Mouse (Mus musculus) right cerebral cortex, postnatal 10 days (tissue): Measurements from ENCODE around the gene Astl.
"Not testable (repeated sequence)": the region's sequence is repeated elsewhere in the genome, so short reads cannot be mapped to it uniquely, and the experiment has no call there.

Experiments
- DNase-seq, 2 experiments: peaks; one replicate each; pipeline ENCODE4 v3.0.0; 2021; ENCODE audit warnings: low spot score in 2 of 2

The Astl gene

DNA sequence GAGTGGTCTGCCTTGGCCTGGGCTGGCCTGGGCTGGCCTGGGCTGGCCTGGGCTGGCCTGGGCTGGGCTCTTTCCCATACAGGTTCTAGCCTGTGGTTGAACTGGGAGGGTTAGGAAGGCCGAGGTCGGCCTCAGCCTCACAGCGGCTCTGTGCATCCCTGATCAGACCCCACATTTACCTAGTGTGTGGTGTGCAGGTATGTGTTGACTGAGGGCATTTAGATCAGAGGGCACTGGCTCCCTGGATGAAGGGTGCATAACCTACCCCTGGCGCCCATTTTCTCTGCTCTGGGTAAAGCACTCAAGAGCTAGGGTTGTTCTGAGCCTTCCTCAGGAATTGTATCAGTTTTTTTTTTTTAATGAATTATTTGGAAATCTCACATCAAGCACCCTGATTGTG lies at the start of gene Astl:
Gene Astl (plus strand): TSS at position 224 of the 400 bp plus-strand sequence.
- no peak for DNase-seq

DNA sequence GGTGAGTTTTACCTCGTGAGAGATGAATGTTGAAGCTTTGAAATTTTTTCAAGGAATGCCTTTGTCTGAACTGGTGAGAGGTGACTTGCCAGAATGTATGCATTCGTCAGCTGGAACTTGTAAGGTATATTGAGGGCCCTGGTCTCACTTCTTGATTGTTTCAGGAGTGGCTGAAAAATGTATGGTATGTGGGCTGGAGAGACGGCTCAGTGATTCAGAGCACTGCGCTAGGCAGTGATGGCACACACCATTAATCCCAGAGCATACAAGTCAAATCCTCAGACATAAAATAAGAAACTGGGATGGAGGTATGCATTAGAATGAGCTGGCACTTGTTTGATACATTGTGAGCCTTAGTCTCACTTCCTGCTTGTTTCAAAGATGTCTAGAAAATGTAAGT lies 46.2 kb upstream of the Astl start:
- DNase-seq = no peak

GRCm38 (mm10) chr2:127297001-127297805 lies 41.2 kb upstream of the Astl start:
- DNase-seq = no peak

GRCm38 (mm10) chr2:127298056-127298455 lies 40.4 kb upstream of the Astl start:
- no peak for DNase-seq

DNA sequence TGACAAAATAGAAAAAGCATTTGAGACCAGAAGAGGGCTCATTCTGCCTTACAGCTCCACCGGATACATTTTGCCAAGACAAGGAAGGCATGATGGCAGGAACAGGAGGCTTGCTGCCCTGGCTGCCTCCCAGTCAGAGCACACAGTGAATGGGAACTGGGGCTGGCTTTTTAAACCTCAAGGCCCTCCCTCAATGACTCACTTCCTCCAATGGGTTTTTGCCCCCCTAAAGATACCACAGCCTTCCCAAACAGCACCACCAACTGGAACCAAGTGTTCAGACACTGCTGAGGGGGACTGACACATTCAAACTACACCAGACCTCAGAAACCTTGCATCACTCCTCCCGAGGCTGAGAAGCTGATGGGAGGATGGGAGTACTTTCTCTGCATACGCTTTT lies 37.7 kb upstream of the Astl start:
- DNase-seq = no peak

DNA sequence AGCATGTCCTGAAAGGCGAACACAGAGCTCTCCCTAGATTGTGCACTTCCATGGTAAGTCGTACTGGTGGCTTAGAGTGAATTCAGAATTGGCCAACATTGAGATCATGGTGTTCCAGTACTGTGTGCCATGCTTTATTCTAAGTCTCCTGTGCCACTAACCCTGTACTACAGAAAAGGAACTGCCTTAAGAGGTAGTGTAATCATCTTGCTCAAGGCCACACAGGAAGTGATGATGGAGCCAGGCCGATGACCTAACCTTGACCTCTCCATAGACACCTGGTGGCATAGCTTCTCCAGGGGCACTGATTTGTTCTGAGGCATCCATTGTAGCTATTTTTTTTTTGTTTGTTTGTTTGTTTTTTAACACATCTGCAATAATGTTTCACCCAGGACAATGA lies 36.6 kb upstream of the Astl start:
- DNase-seq = no peak

GRCm38 (mm10) chr2:127304192-127304591 lies 34.2 kb upstream of the Astl start:
- not testable (repeated sequence) for DNase-seq

DNA sequence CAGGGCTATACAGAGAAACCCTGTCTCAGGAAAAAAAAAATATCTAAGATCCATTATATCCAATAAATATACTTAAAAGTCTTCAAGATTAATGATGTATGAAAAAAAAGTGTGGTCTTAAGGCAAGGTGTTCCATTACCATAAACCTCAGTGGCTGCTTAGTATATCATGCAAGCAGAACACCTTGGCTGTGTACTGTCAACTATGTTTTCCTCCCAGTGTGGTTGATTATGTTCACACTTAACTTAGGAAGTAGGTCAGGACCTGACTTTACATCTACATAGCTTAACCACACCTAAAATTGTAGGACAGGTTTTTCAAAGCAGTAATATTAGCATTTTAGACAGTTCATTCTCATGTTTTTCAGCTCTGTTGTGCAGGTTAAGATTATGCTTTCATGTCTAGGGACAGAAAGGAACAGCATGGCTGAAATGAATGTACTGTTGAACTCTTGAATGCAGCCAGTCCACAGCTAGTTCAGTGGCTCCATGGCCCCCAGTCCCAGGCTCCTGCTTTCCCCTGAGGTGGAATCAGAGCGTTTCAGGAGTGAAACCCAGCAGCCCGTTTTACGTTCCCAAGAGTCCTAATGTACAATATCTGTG lies 33.7 kb upstream of the Astl start:
- DNase-seq = no peak

DNA sequence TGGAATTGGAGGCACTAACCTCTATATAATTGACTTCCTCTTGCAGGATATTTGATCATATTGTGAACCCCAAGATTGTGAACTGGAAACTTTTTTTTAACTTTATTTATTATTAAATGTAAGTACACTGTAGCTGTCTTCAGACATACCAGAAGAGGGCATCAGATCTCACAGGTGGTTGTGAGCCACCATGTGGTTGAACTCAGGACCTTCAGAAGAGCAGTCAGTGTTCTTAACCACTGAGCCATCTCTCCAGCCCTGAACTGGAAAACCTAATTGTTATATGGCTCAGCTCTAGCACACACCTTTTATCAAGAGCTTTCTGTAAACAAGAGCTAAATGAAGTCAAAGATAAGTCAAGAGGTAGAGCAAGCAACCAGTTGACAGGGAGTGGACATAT lies 32.3 kb upstream of the Astl start:
- no peak for DNase-seq

- DNase-seq = no peak
Measured at GRCm38 (mm10) chr2:127307179-127307578, 31.3 kb upstream of the Astl start.

DNA sequence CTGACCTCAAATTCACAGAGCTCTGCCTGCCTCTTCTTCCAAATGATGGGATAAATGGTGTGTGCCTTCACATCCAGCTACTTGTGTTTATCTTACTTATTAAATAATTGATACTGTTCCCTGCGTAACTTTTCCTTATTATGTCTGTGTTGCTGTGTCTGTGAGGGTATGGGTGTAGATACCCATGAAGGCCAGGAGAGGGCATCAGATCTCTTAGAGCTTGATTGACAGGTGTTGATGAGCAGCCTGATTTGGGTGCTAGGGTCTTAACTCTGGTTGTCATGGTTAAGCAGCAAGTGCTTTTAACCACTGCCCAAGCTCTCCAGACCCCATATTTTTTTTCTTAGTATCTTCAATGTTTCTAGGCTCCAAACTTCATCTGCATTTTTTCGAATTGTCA lies 29.8 kb upstream of the Astl start:
- DNase-seq = no peak

GRCm38 (mm10) chr2:127310246-127310645 lies 28.2 kb upstream of the Astl start:
- no peak for DNase-seq

GRCm38 (mm10) chr2:127310685-127311084 lies 27.8 kb upstream of the Astl start:
- DNase-seq = no peak

DNA sequence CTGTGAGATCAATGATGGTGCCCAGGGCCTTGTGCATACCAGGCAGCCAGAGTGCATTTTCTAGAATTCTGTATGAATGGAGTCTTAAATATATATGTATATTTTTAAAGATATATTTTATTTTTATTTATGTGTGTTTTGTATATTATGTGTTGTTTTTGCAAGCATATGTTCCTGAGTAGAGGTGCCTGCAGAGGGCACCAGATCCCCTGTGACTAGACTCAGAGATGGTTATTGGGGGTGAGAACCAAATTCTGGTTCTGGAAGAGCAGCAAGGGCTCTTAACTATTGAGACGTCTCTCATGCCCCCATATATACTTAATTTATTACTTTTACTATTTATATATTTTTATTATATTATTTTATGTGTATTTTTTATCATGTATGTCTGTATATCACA lies 27.2 kb upstream of the Astl start:
- DNase-seq = no peak

DNA sequence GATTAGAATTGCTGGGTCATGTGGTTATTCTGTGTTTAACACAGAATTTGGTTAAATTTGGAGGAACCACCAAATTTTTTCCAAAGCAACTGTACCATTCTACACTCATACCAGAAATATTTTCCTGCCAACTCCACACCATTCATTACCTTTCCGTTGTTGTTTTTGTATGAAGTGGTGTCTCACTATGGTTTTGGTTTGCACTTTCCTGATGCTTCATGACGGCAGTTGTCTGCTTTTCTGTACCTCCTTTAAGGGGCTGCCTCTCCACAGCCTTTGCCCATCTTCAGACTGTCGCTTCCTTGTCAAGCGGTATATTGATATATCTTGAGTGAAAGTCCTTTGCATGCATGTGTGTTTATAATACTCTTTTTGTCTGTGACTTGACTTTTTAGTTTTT lies 25.6 kb upstream of the Astl start:
- DNase-seq = no peak

DNA sequence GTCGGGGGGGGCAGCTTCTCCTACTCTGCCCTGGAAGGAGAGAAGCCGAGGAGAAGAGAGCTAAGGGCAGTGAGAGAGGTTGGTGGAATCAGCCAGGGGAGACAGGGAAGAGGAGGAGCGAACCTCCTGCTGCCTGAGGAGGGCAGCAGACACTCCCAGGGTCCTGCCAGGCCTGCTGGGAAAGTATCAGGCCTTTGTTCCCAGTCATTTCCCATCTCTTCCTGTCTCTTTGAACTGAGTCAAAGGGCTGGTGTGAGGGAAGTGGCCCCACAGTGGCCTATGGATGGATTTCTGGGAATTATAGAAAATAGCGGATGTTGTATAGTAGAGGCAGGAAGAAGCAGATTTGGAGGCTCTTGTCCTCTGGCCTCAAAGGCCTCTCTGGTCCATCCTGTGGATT lies 24.6 kb upstream of the Astl start:
- DNase-seq = no peak

GRCm38 (mm10) chr2:127314467-127315154 lies 23.8 kb upstream of the Astl start:
- no peak for DNase-seq

GRCm38 (mm10) chr2:127315155-127315470 lies 23.3 kb upstream of the Astl start:
- DNase-seq = no peak

GRCm38 (mm10) chr2:127316431-127316830 lies 22.0 kb upstream of the Astl start:
- DNase-seq = no peak

DNA sequence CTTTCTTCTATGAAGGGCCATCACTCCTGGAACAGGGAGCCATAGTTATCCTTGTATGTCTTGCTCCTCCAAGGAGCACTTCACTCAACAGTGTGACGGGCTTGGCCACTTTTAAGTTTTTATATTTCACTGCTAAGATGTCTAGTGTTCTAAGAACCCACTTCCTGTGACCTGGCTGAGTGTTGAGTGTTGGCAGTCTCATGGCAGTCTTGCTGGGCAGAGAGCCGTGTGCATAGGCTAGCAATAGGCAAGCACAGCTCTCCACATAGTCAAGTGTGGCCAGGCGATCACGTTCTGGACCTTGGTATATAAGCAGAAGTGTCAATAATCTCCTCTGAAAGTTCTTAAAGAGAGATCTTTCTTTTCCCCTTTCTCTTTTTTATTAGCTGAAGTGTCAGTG lies 20.3 kb upstream of the Astl start:
- DNase-seq = no peak

DNA sequence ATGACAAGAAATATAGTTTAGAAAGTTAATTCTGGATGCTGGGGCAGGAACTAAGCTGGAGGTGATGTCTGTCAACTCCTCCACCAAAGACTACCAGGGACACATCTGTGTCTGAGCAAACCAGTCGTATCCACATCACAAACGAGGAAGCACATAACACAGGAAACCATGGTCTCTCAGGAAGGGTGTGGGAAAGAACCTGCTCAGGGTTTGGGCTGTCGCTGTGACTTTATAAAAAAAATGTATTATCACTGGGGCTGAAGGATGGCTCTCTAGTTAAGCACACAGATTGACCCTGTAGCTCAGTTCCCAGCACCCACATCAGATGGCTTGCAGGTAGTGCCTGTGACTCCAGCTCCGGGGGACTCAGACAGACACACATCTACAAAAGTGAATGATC lies 19.4 kb upstream of the Astl start:
- no peak for DNase-seq

- DNase-seq = no peak
Measured at GRCm38 (mm10) chr2:127322671-127323285, 15.7 kb upstream of the Astl start.

GRCm38 (mm10) chr2:127323667-127324066 lies 14.8 kb upstream of the Astl start:
- no peak for DNase-seq
